Mouse (Mus musculus) midbrain, embryonic 14.5 days (tissue): Measurements from ENCODE around the gene Wdr26. TPM values are rescaled to one million over a fixed set of nuclear protein-coding genes. Genes with fewer than 3 reads are reported as not detected.

ENCODE experiments used
- polyA plus RNA-seq: library from polyadenylated mRNA; unstranded; fragments of >200 nt; fragmentation: Nextera tagmentation; extraction: Ambion mirVana; gene quantifications from 2 replicates; pipeline ENCODE4 v1.2.1, GENCODE M21; 2014

Wdr26 gene
- polyA plus RNA-seq, 1 experiment from 2014 or later = 54.8 TPM

Other genes with a start within 250 kb of the Wdr26 start
- 2.7 and 3.2 TPM in 2 replicates for gene Ephx1, start 191.1 kb downstream of the Wdr26 start, polyA plus RNA-seq
- gene 9130409I23Rik, start 160.8 kb downstream of the Wdr26 start, polyA plus RNA-seq = not detected in 2 replicates
- gene Nvl, start 67.8 kb downstream of the Wdr26 start, polyA plus RNA-seq = 38.4 and 39.5 TPM in 2 replicates
- 58.0 and 58.6 TPM in 2 replicates for gene Cnih4, start 67.3 kb downstream of the Wdr26 start, polyA plus RNA-seq
- 7.6 and 10.3 TPM in 2 replicates for gene Cnih3, start 140.6 kb upstream of the Wdr26 start, polyA plus RNA-seq